Mouse (Mus musculus) olfactory bulb, adult 2 months (tissue): ENCODE data around the gene Nod2. TPM values are rescaled to one million over a fixed set of nuclear protein-coding genes. Genes with fewer than 3 reads are reported as not detected.

Source experiments
- H3K27ac ChIP-seq: fragments of 200-500 bp; 2 replicates; pipeline ENCODE4 v1.5.1; 2012; ENCODE audit warnings: low read depth, low read length; ENCODE audit not compliant: insufficient read depth
- H3K4me1 ChIP-seq: fragments of 200-500 bp; 2 replicates; pipeline ENCODE4 v1.6.1; 2012; ENCODE audit warnings: low read length; ENCODE audit not compliant: control insufficient read depth, insufficient read depth
- H3K4me3 ChIP-seq: fragments of 200-500 bp; 2 replicates; pipeline ENCODE4 v1.5.1; 2012; ENCODE audit warnings: mild to moderate bottlenecking, low read depth, low read length, moderate library complexity; ENCODE audit not compliant: insufficient read depth
- CTCF ChIP-seq: fragments of 200-500 bp; IDR thresholded peaks from 2 replicates; pipeline ENCODE4 v1.5.1; 2012; ENCODE audit warnings: low read depth, mild to moderate bottlenecking, low read length, moderate library complexity; ENCODE audit not compliant: insufficient read depth
- POLR2A ChIP-seq: fragments of 200-500 bp; IDR thresholded peaks from 2 replicates; pipeline ENCODE4 v1.6.1; 2012; ENCODE audit warnings: mild to moderate bottlenecking, low read depth, low read length, moderate library complexity; ENCODE audit not compliant: insufficient read depth
- WGBS: fragments of 180-500 bp; shearing (Covaris S2); methylation state at CpG from one replicate; pipeline ENCODE4 v1.1.7; 2018; 5-methylcytosine and 5-hydroxymethylcytosine counted together
- polyA plus RNA-seq: library from polyadenylated mRNA; stranded (reverse); fragments of >200 nt; gene quantifications from 2 replicates; pipeline ENCODE4 v1.2.4, GENCODE M21; 2012; ENCODE audit warnings: low replicate concordance; ENCODE audit not compliant: missing spikeins, insufficient read depth, insufficient read length

The Nod2 gene
- polyA plus RNA-seq, 1 experiment, result not detected

GRCm38 (mm10) chr8:88614981-88615380, 32.1 kb upstream of the Nod2 start:
- Histone ChIP-seq H3K27ac (no peak overlapping the region), H3K4me3 (no peak overlapping the region), H3K4me1 (peaks cover 5% of the 10 kb centered on the region)
- TF ChIP-seq CTCF (no peak), POLR2A (no peak)
- whole genome bisulfite sequencing, result 44% methylated on average over 5 of the region's 5 CpGs

DNA sequence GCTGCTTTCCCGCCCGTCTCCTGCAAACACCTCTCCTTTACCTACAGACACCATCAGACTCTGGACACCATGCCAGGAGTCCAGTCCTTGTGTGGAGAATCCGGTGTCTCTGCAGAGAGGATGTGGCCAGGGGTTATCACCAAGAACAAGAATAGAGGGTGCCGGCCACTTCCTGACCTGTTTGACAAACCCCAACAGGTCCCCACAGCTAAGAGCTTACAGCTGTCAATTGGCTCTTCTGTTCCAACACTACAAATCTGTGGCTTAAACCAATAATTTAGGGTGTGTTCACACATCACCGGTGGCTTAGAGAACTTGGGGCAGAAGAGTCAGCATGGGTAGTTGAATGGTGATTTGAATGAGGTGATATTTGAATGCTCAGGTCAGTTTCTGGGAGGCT, 28.5 kb upstream of the Nod2 start:
- peaks cover 3% of the 10 kb centered on the region; the same call in 1 of the 2 replicates for H3K4me1 ChIP-seq
- TF ChIP-seq POLR2A (no peak), CTCF (no peak)
- WGBS, result 88% methylated on average over 5 of the region's 5 CpGs
- H3K27ac ChIP-seq, result no peak overlapping the region
- no peak overlapping the region for H3K4me3 ChIP-seq

DNA sequence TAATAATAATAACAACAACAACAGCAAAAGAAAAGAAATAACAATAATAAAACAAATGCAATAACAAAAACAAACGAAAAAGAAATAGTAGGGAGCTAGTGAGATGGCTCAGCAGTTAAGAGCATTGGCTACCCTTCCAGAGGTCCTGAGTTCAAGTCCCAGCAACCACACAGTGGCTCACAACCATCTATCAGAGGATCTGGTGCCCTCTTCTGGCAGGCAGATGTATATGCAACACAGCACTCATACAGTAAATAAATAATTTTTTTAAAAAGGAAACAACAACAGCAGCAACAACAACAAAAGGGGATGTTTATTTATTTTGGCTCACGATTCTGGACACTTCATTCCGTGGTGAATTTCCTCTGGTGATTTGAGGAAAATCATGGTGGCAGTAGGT, 27.6 kb upstream of the Nod2 start:
- TF ChIP-seq CTCF, result no peak
- no peak for TF ChIP-seq POLR2A
- no peak overlapping the region for H3K27ac ChIP-seq
- no peak overlapping the region for H3K4me3 ChIP-seq
- peaks cover 3% of the 10 kb centered on the region; the same call in 1 of the 2 replicates for H3K4me1 ChIP-seq
- WGBS, result 80% methylated on average over 3 of the region's 3 CpGs

DNA sequence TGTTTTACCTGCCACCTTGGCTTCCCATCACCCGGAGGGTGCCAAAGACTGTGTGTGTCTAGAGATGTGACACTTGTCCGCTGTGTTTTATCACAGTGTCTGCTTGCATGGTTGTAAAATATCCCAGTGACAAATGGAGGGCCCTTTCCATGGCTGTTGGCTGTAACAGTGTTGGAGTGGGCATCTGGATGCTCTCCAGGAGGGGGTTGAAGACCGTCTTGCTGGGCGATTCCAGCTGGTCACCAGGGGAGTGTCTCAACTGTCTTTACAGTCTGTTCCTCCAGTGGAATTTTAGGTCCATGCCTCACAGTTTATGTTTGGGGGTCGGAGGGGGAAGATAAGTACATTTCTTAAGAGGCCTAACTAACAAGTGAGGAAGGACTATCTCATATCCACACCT, 26.2 kb upstream of the Nod2 start:
- Histone ChIP-seq H3K4me1 (no peaks in the 10 kb centered on the region), H3K27ac (no peak overlapping the region), H3K4me3 (no peak overlapping the region)
- 64% methylated on average over 5 of the region's 5 CpGs for WGBS
- TF ChIP-seq POLR2A (no peak), CTCF (no peak)

- WGBS, result under 1% methylated on average over 8 of the region's 8 CpGs
These were observed 25.7 kb upstream of the Nod2 start for GRCm38 (mm10) chr8:88621408-88621807.

DNA sequence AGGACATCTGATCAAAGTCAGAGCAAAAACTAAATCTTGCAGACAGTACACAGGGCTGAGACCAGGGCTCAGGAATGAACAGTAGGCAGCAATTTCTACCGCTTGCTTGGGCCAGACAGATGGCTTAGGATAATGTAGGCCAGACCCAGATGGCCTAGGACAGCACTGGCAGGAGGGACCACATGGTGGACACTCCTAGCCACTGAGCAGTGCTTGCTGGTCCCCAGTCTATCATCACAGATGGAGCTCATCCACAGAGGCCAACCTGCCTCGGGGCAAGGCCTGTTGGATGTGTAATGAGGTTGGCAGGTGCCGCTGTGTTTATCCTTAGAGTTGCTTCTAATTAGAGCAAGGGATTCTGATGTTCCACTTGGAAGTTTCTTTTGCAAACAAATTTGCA, 23.8 kb upstream of the Nod2 start:
- Histone ChIP-seq H3K4me3 (no peak overlapping the region), H3K27ac (no peak overlapping the region), H3K4me1 (peaks cover 6% of the 10 kb centered on the region; the same call in 1 of the 2 replicates)
- TF ChIP-seq CTCF (no peak), POLR2A (no peak)
- 85% methylated on average over 3 of the region's 3 CpGs for WGBS

More at GRCm38 (mm10) chr8:88621408-88621807, 25.7 kb upstream of the Nod2 start:
- H3K27ac ChIP-seq, result no peak overlapping the region
- H3K4me3 ChIP-seq, result no peak overlapping the region
- TF ChIP-seq POLR2A (no peak), CTCF (peak; percentile 55)
- H3K4me1 ChIP-seq, result no peaks in the 10 kb centered on the region

GRCm38 (mm10) chr8:88624276-88624675, 22.8 kb upstream of the Nod2 start:
- Histone ChIP-seq H3K4me1 (peaks cover 9% of the 10 kb centered on the region; the same call in 1 of the 2 replicates), H3K4me3 (no peak overlapping the region), H3K27ac (no peak overlapping the region)
- TF ChIP-seq CTCF (no peak), POLR2A (no peak)
- WGBS, result 76% methylated on average over 3 of the region's 3 CpGs

DNA sequence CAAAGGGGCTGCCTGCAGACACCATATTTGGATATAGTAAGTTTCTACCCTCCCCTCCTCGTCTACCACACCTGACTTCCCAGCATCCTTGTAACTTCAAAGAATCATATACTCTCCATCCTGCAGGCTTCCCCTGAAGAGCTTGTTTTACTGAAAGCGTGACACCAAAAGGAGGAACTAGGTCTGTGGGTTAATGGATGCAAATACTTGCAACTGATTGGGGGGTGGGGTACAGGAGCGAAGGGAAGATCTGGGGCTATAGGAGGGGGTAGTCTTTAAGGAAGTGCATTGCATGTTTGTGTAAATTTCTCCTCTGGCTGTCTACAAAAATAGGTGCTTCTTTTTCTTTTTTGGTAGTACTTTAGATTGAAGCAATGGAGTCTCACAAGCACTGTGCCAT, 20.7 kb upstream of the Nod2 start:
- H3K4me1 ChIP-seq, result peaks cover 9% of the 10 kb centered on the region; the same call in 1 of the 2 replicates
- no peak for TF ChIP-seq POLR2A
- no peak for TF ChIP-seq CTCF
- H3K27ac ChIP-seq, result no peak overlapping the region
- no peak overlapping the region for H3K4me3 ChIP-seq
- WGBS, result 87% methylated on average over 3 of the region's 3 CpGs

DNA sequence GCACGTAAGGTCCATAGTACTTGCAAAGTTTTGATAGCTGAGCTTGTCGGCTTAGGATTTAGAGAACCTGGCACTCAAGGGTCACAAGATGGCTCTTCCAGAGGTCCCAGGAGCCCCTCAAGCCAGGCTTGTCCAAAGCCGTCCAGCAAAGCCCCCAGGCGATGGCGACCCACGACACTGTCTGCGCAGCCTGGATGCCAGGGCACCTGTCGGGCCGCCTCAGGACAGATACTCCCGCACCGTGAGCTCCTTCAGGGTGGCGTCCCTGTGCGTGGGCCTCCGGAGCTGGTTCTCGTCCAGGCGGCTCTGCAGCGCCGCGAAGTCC, 20.2 kb upstream of the Nod2 start:
- H3K27ac ChIP-seq, result no peak overlapping the region
- 14% methylated on average over 19 of the region's 19 CpGs for WGBS
- no peak; the same call in 1 of the 2 replicates for TF ChIP-seq POLR2A
- no peak for TF ChIP-seq CTCF

DNA sequence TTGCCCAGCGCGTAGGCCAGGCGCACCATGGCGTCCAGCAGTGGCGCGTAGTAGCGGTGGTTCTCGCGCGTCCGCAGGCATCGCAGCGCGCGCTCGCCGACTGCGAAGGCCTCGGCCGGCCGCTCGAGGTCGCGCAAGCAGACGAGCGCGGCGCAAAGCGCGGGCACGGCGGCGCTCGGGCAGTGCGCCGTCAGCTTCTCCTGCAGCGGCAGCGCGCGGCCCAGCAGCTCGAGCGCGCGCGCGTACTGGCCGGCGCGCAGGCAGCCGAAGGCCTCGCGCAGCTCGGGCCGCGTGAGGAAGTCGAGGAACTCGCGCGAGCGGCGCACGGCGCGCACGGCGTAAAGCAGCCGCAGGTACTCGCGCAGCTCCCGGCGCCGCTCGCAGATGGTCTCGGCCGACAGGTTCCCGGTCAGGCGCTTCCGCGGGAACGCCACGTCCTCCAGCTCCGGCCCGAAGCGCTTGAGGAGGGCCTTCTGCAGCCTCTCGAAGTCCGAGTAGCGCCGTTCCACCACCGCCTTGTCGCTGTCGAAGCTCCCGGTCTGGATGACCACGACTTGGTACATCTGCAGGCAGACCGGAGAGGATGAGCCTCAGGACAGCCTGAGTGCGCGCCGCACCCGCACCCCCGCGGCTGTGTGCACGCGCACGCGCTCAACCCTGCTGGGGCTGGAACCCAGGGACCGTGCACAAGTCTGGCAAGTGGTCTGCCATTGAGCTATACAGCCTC, 19.7 kb upstream of the Nod2 start:
- Histone ChIP-seq H3K27ac (peak overlapping the region; percentile 28; the same call in 1 of the 2 replicates), H3K4me1 (peaks cover 9% of the 10 kb centered on the region; the same call in 1 of the 2 replicates)

More for the DNA sequence above, 20.2 kb upstream of the Nod2 start:
- H3K4me3 ChIP-seq, result peak overlapping the region; percentile 48
- H3K4me1 ChIP-seq, result peaks cover 9% of the 10 kb centered on the region; the same call in 1 of the 2 replicates

More for the DNA sequence above, 19.7 kb upstream of the Nod2 start:
- peak overlapping the region; percentile 48 for H3K4me3 ChIP-seq
- WGBS, result 7% methylated on average over 105 of the region's 105 CpGs
- no peak for TF ChIP-seq CTCF
- peak; percentile 88 for TF ChIP-seq POLR2A
